Mouse (Mus musculus) myocyte (in vitro differentiated cells): ENCODE measurements at regions not wholly inside any gene's neighbourhood (a gene's known extent, or its start where the extent isn't known, plus 50 kb on each side); places are given as distances from the start of the nearest gene placed in this dataset.
"Not testable (repeated sequence)": the region's sequence is repeated elsewhere in the genome, so short reads cannot be mapped to it uniquely, and the experiment has no call there.

Experiments used
- H3K27me3 ChIP-seq: one replicate; pipeline ENCODE4 v1.6.1; 2011; ENCODE audit not compliant: control insufficient read depth, insufficient read depth, insufficient read length
- H3K36me3 ChIP-seq: one replicate; pipeline ENCODE4 v1.6.1; 2011; ENCODE audit not compliant: control insufficient read depth, insufficient read depth
- H3K4me2 ChIP-seq: one replicate; pipeline ENCODE4 v1.6.1; 2011; ENCODE audit warnings: low read depth, control low read depth
- H3K4me3 ChIP-seq: one replicate; pipeline ENCODE4 v1.5.1; 2011; ENCODE audit warnings: mild to moderate bottlenecking, control low read depth, moderate library complexity
- H3K79me2 ChIP-seq: one replicate; pipeline ENCODE4 v1.6.1; 2011; ENCODE audit not compliant: control insufficient read depth, insufficient read depth
- H3ac ChIP-seq: one replicate; pipeline ENCODE4 v1.6.1; 2011; ENCODE audit not compliant: control insufficient read depth, insufficient read length
- CEBPB ChIP-seq: IDR thresholded peaks from 2 replicates; pipeline ENCODE4 v1.6.1; 2011; ENCODE audit warnings: mild to moderate bottlenecking, moderate library complexity; ENCODE audit not compliant: poor library complexity, insufficient read depth, severe bottlenecking
- E2F4 ChIP-seq: IDR thresholded peaks from one replicate; pipeline ENCODE4 v1.6.1; 2011; ENCODE audit warnings: mild to moderate bottlenecking, control low read depth, moderate library complexity; ENCODE audit not compliant: insufficient read depth
- MAX ChIP-seq: IDR thresholded peaks from one replicate; pipeline ENCODE4 v1.6.1; 2011; ENCODE audit warnings: low read depth, mild to moderate bottlenecking, control low read depth
- MYOD1 ChIP-seq, 3 experiments: IDR thresholded peaks; one replicate each; pipeline ENCODE4 v1.6.1; 2011; ENCODE audit warnings: control low read depth in 2 of 3, low read depth in 2 of 3, mild to moderate bottlenecking in 2 of 3, moderate library complexity in 1 of 3; ENCODE audit not compliant: insufficient read length in 2 of 3, control insufficient read depth in 1 of 3
- MYOG ChIP-seq, 3 experiments: IDR thresholded peaks; one replicate each; pipeline ENCODE4 v1.6.1; 2011; ENCODE audit warnings: control low read depth in 2 of 3, low read depth in 2 of 3, mild to moderate bottlenecking in 2 of 3; ENCODE audit not compliant: insufficient read length in 2 of 3, control insufficient read depth in 1 of 3, insufficient read depth in 1 of 3
- POLR2A ChIP-seq: IDR thresholded peaks from one replicate; pipeline ENCODE4 v1.6.1; 2011; ENCODE audit warnings: low read depth, mild to moderate bottlenecking, control low read depth, moderate library complexity; ENCODE audit not compliant: insufficient read length
- POLR2AphosphoS2 ChIP-seq: IDR thresholded peaks from one replicate; pipeline ENCODE4 v1.6.1; 2011; ENCODE audit warnings: low read depth, control low read depth; ENCODE audit not compliant: insufficient read length
- REST ChIP-seq: IDR thresholded peaks from one replicate; pipeline ENCODE4 v1.6.1; 2011; ENCODE audit warnings: mild to moderate bottlenecking, control low read depth, moderate library complexity; ENCODE audit not compliant: insufficient read depth, insufficient read length
- SRF ChIP-seq: IDR thresholded peaks from one replicate; pipeline ENCODE4 v1.6.1; 2011; ENCODE audit warnings: low read depth; ENCODE audit not compliant: control insufficient read depth, insufficient read length
- TCF12 ChIP-seq: IDR thresholded peaks from one replicate; pipeline ENCODE4 v1.6.1; 2011; ENCODE audit warnings: mild to moderate bottlenecking, control low read depth; ENCODE audit not compliant: poor library complexity, insufficient read depth, severe bottlenecking
- TCF3 ChIP-seq: IDR thresholded peaks from one replicate; pipeline ENCODE4 v1.6.1; 2011; ENCODE audit warnings: low read depth, control low read depth; ENCODE audit not compliant: insufficient read length
- USF1 ChIP-seq: IDR thresholded peaks from one replicate; pipeline ENCODE4 v1.6.1; 2011; ENCODE audit warnings: low read depth, mild to moderate bottlenecking, control low read depth, moderate library complexity

GRCm38 (mm10) chr2:79022954-79023353, 155.0 kb downstream of the Ube2e3 start:
- TF ChIP-seq USF1 (no peak), TCF12 (no peak), SRF (no peak), MAX (no peak), TCF3 (no peak), MYOD1 (IDR thresholded peaks at IDR 0.05; ENCODE audit: control insufficient read depth in 1 of 3, insufficient read length in 2 of 3, low read depth in 2 of 3) (no peak), REST (no peak), POLR2A (no peak), E2F4 (no peak), POLR2AphosphoS2 (no peak), CEBPB (no peak), MYOG (IDR thresholded peaks at IDR 0.05; ENCODE audit: control insufficient read depth in 1 of 3, insufficient read depth in 1 of 3, insufficient read length in 2 of 3, low read depth in 2 of 3) (no peak)
- H3K79me2 ChIP-seq, result no peaks in the 10 kb centered on the region

DNA sequence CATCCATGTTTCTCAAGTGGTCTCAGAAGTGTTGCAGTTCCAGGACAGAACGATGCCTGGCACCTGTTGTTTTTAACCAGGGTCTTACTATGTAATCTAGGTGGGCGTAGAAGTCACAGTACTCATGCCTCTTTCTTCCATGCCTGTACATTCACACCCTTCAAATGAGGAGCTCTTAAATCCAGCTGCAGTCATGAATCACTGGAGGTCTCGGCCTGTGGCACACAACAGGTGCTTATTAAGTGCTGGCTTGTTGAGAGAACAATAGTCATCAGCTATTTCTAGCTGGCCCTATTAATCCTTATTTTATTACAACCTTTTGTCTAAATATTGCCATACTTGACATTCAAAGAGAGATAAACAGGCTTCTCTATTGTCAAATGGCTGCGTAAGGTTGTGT, 157.8 kb downstream of the Ube2e3 start:
- Histone ChIP-seq H3K27me3 (no peaks in the 10 kb centered on the region), H3K4me2 (peak overlapping the region; percentile 9), H3K4me3 (no peak overlapping the region), H3ac (no peak overlapping the region), H3K79me2 (no peaks in the 10 kb centered on the region), H3K36me3 (no peaks in the 10 kb centered on the region)
- TF ChIP-seq CEBPB (no peak), MYOG (IDR thresholded peaks at IDR 0.05; ENCODE audit: control insufficient read depth in 1 of 3, insufficient read depth in 1 of 3, insufficient read length in 2 of 3, low read depth in 2 of 3) (peak in 2 of 3 experiments; percentile 54 to 90), REST (no peak), MYOD1 (IDR thresholded peaks at IDR 0.05; ENCODE audit: control insufficient read depth in 1 of 3, insufficient read length in 2 of 3, low read depth in 2 of 3) (peak; percentile 59 to 92 (median 91)), E2F4 (no peak), POLR2A (no peak), TCF3 (no peak), TCF12 (peak; percentile 48)

More at GRCm38 (mm10) chr2:79022954-79023353, 155.0 kb downstream of the Ube2e3 start:
- Histone ChIP-seq H3K27me3 (no peaks in the 10 kb centered on the region), H3K4me3 (no peak overlapping the region), H3K36me3 (no peaks in the 10 kb centered on the region), H3ac (no peak overlapping the region), H3K4me2 (no peak overlapping the region)

- H3K4me3 ChIP-seq, result no peak overlapping the region
- no peak overlapping the region for H3ac ChIP-seq
- no peaks in the 10 kb centered on the region for H3K79me2 ChIP-seq
- H3K36me3 ChIP-seq, result no peaks in the 10 kb centered on the region
- TF ChIP-seq SRF (no peak), TCF3 (peak; percentile 40), REST (no peak), E2F4 (no peak), CEBPB (0 out of 2 replicates have a peak, but pooled peaks have one; percentile 17), POLR2A (no peak), MYOG (IDR thresholded peaks at IDR 0.05; ENCODE audit: control insufficient read depth in 1 of 3, insufficient read depth in 1 of 3, insufficient read length in 2 of 3, low read depth in 2 of 3) (peak in 2 of 3 experiments; percentile 60 to 90), USF1 (no peak), TCF12 (peak; percentile 46), MYOD1 (IDR thresholded peaks at IDR 0.05; ENCODE audit: control insufficient read depth in 1 of 3, insufficient read length in 2 of 3, low read depth in 2 of 3) (peak in 2 of 3 experiments; percentile 87 to 89), POLR2AphosphoS2 (no peak), MAX (no peak)
- no peaks in the 10 kb centered on the region for H3K27me3 ChIP-seq
- H3K4me2 ChIP-seq, result no peak overlapping the region
These were observed 163.1 kb downstream of the Ube2e3 start for GRCm38 (mm10) chr2:79030990-79031389.

- Histone ChIP-seq H3K79me2 (no peaks in the 10 kb centered on the region), H3K27me3 (no peaks in the 10 kb centered on the region), H3K36me3 (no peaks in the 10 kb centered on the region), H3K4me2 (no peak overlapping the region), H3K4me3 (no peak overlapping the region), H3ac (no peak overlapping the region)
- no peak for TF ChIP-seq MYOD1 (IDR thresholded peaks at IDR 0.05; ENCODE audit: control insufficient read depth in 1 of 3, insufficient read length in 2 of 3, low read depth in 2 of 3)
These were observed 168.4 kb downstream of the Ube2e3 start for GRCm38 (mm10) chr2:79036296-79036695.

GRCm38 (mm10) chr2:79038624-79039023, 170.7 kb downstream of the Ube2e3 start:
- Histone ChIP-seq H3K79me2 (no peaks in the 10 kb centered on the region), H3K36me3 (no peaks in the 10 kb centered on the region), H3K4me3 (no peak overlapping the region), H3K4me2 (peak overlapping the region; percentile 46), H3K27me3 (no peaks in the 10 kb centered on the region), H3ac (no peak overlapping the region)
- TF ChIP-seq MYOD1 (IDR thresholded peaks at IDR 0.05; ENCODE audit: control insufficient read depth in 1 of 3, insufficient read length in 2 of 3, low read depth in 2 of 3), result no peak
- no peak for TF ChIP-seq USF1
- no peak for TF ChIP-seq CEBPB
- TF ChIP-seq POLR2A, result no peak
- TF ChIP-seq TCF12, result no peak
- no peak for TF ChIP-seq SRF
- no peak for TF ChIP-seq TCF3
- TF ChIP-seq REST, result no peak
- TF ChIP-seq E2F4, result no peak
- TF ChIP-seq POLR2AphosphoS2, result no peak
- TF ChIP-seq MAX, result no peak
- no peak for TF ChIP-seq MYOG (IDR thresholded peaks at IDR 0.05; ENCODE audit: control insufficient read depth in 1 of 3, insufficient read depth in 1 of 3, insufficient read length in 2 of 3, low read depth in 2 of 3)

GRCm38 (mm10) chr2:79044804-79045203, 176.9 kb downstream of the Ube2e3 start:
- not testable (repeated sequence) for H3K27me3 ChIP-seq, H3K36me3 ChIP-seq, H3K4me3 ChIP-seq, H3K4me2 ChIP-seq, H3K79me2 ChIP-seq, H3ac ChIP-seq
